Mouse (Mus musculus) left cerebral cortex, postnatal 25 days (tissue): Measurements from ENCODE around the gene Vmn1r131. TPM values are rescaled to one million over a fixed set of nuclear protein-coding genes. Genes with fewer than 3 reads are reported as not detected.
"Not testable (repeated sequence)": the region's sequence is repeated elsewhere in the genome, so short reads cannot be mapped to it uniquely, and the experiment has no call there.

Source experiments
- DNase-seq, 2 experiments: peaks; one replicate each; pipeline ENCODE4 v3.0.0; 2022; ENCODE audit warnings: low spot score in 2 of 2, mixed read lengths in 1 of 2
- intact Hi-C: fragments of 180-260 bp; cut with DNase I; formaldehyde crosslinking; loops from one replicate; pipeline ENCODE4 v1.15.1; 2025
- total RNA-seq, 2 experiments: library from RNA; stranded (reverse); gene quantifications; 2 replicates each; pipeline ENCODE4 v1.2.3; 2021

The Vmn1r131 gene
- total RNA-seq = not detected

GRCm38 (mm10) chr7:21545990-21546389 lies at the start of gene Vmn1r131:
Gene Vmn1r131, minus strand, starts transcription at chr7:21546090.
- intact Hi-C loops, DNase-seq: not testable (repeated sequence)

- DNase-seq, intact Hi-C loops: not testable (repeated sequence)
Measured at GRCm38 (mm10) chr7:21511480-21511879, 34.4 kb downstream of the Vmn1r131 start, which contains the start of gene Vmn1r130. Gene Vmn1r130, plus strand, starts transcription at chr7:21511780.

Other genes starting within 250 kb of the Vmn1r131 start
- not detected for gene Vmn1r126, start 244.6 kb downstream of the Vmn1r131 start, total RNA-seq
- gene Vmn1r127, start 226.2 kb downstream of the Vmn1r131 start, total RNA-seq = not detected
- not detected for gene Vmn1r128, start 196.7 kb downstream of the Vmn1r131 start, total RNA-seq
- not detected for gene Vmn1r129, start 184.8 kb downstream of the Vmn1r131 start, total RNA-seq
- not detected for gene Gm6882, start 113.3 kb downstream of the Vmn1r131 start, total RNA-seq
- gene Vmn1r130, start 34.3 kb downstream of the Vmn1r131 start, total RNA-seq = not detected
- gene Vmn1r132, start 68.0 kb upstream of the Vmn1r131 start, total RNA-seq = not detected
- not detected for gene Gm4175, start 215.4 kb upstream of the Vmn1r131 start, total RNA-seq